Mouse (Mus musculus): Measurements from ENCODE around the gene Carmil1.

GRCm38 (mm10) chr13:24144141-24144540 lies 136.5 kb downstream of the Carmil1 start:
- TF ChIP-seq CTCF (IDR thresholded peaks at IDR 0.05; ENCODE audit: control insufficient read depth, insufficient read depth, insufficient read length) (no peak), MYOD1 (IDR thresholded peaks at IDR 0.05; ENCODE audit: control insufficient read depth, insufficient read length, low read depth) (no peak), MYOG (IDR thresholded peaks at IDR 0.05; ENCODE audit: control insufficient read depth, extremely low read depth, insufficient read length) (no peak), MAX (IDR thresholded peaks at IDR 0.05) (no peak), USF1 (IDR thresholded peaks at IDR 0.05; ENCODE audit: low read depth) (no peak)
